In genomic region chr4:136830272-136830823, GRCm38 (mm10) we compare ENCODE assay signal across 11 mouse cellular contexts. TPM values are rescaled to one million over a fixed set of nuclear protein-coding genes. Genes with fewer than 3 reads are reported as not detected.
DNase-seq lines count a peak whose midpoint lies in the region; ATAC-seq and TF ChIP-seq lines count a peak whose summit lies in the region.
"Had no signal": no experiment of that assay in that cellular context is flagged by ENCODE, and none has a peak within 500 bp of the region (broad histone marks: within the 10 kb centered on the region; RNA-seq: fewer than 3 reads in every experiment).

No protein-coding gene starts in this region.

- no peak for TF ChIP-seq CTCF in kidney, postnatal 0 days (IDR thresholded peaks at IDR 0.05; ENCODE audit: low read depth)
- no peak for TF ChIP-seq CTCF in midbrain, postnatal 0 days (IDR thresholded peaks at IDR 0.05)

- peaks cover 25% of the 10 kb centered on the region for H3K4me1 ChIP-seq in kidney, postnatal 0 days (replicated peaks; ENCODE audit: insufficient read depth, low read length)
- H3K4me1 ChIP-seq in intestine, embryonic 14.5 days (replicated peaks; ENCODE audit: control insufficient read depth, insufficient read depth, low read length): peaks cover 58% of the 10 kb centered on the region
- peaks cover 24% of the 10 kb centered on the region for H3K4me1 ChIP-seq in midbrain, postnatal 0 days (ENCODE audit: insufficient read depth, low read length)

- no peak for ATAC-seq in kidney, postnatal 0 days (replicated peaks; ENCODE audit: low FRiP score, low read depth)
- ATAC-seq in intestine, embryonic 14.5 days (replicated peaks; ENCODE audit: low FRiP score, low TSS enrichment, low read depth): 0 out of 2 replicates have a peak, but pooled peaks have one; percentile 10
- no peak for ATAC-seq in midbrain, postnatal 0 days (ENCODE audit: low FRiP score)

- no peaks in the 10 kb centered on the region for H3K9me3 ChIP-seq in kidney, postnatal 0 days (replicated peaks; ENCODE audit: low read length)
- H3K9me3 ChIP-seq in intestine, embryonic 14.5 days (ENCODE audit: control insufficient read depth, low read length): no peaks in the 10 kb centered on the region
- no peaks in the 10 kb centered on the region for H3K9me3 ChIP-seq in midbrain, postnatal 0 days (ENCODE audit: low read length)
- H3K9me3 ChIP-seq: liver, embryonic 15.5 days had no signal

- H3K27ac ChIP-seq in kidney, postnatal 0 days: no peak overlapping the region
- H3K27ac ChIP-seq in intestine, embryonic 14.5 days (ENCODE audit: low read depth): no peak overlapping the region
- H3K27ac ChIP-seq in midbrain, postnatal 0 days (ENCODE audit: low read depth, low read length): no peak overlapping the region
- H3K27ac ChIP-seq: liver, embryonic 15.5 days had no signal

- DNase-seq in kidney, postnatal 0 days (ENCODE audit: low spot score): no peak
- DNase-seq in kidney, adult 11 months: no peak
- peak; percentile 69 for DNase-seq in embryo, embryonic 10.5 days (ENCODE audit: low spot score)
- no peak for DNase-seq in intestine, embryonic 14.5 days (ENCODE audit: low spot score)
- no peak for DNase-seq in midbrain, postnatal 0 days (ENCODE audit: low spot score)
- no peak for DNase-seq in left cerebral cortex, postnatal 4 days
- no peak for DNase-seq in spleen, postnatal 36 days (ENCODE audit: low spot score in 2 of 2)
- DNase-seq: heart, adult 18-20 months; right cerebral cortex, adult 18-20 months had no signal

- H3K9ac ChIP-seq in kidney, postnatal 0 days (ENCODE audit: low read depth, low read length): 0 out of 2 replicates have a peak overlapping the region, but pooled peaks have one; percentile 4
- H3K9ac ChIP-seq in intestine, embryonic 14.5 days (ENCODE audit: low read length): no peak overlapping the region
- H3K9ac ChIP-seq in midbrain, postnatal 0 days (replicated peaks; ENCODE audit: low read length, poor library complexity, severe bottlenecking): no peak overlapping the region
- H3K9ac ChIP-seq: liver, embryonic 15.5 days had no signal

- H3K4me3 ChIP-seq in kidney, postnatal 0 days (replicated peaks; ENCODE audit: low read depth, low read length): no peak overlapping the region
- no peak overlapping the region for H3K4me3 ChIP-seq in intestine, embryonic 14.5 days (ENCODE audit: low read depth, low read length)
- H3K4me3 ChIP-seq in midbrain, postnatal 0 days (ENCODE audit: low read depth, low read length): no peak overlapping the region
- H3K4me3 ChIP-seq: liver, embryonic 15.5 days had no signal

- 57% methylated on average over 9 of the region's 9 CpGs for WGBS in kidney, postnatal 0 days
- WGBS in intestine, embryonic 14.5 days: 48% methylated on average over 9 of the region's 9 CpGs
- WGBS in midbrain, postnatal 0 days: 58% methylated on average over 9 of the region's 9 CpGs

- no peak overlapping the region for H3K4me2 ChIP-seq in kidney, postnatal 0 days (ENCODE audit: low read length)
- no peak overlapping the region for H3K4me2 ChIP-seq in intestine, embryonic 14.5 days (ENCODE audit: low read length)
- peak overlapping the region; percentile 3; the same call in 1 of the 2 replicates for H3K4me2 ChIP-seq in midbrain, postnatal 0 days (ENCODE audit: low read depth, low read length, poor library complexity, severe bottlenecking)
- H3K4me2 ChIP-seq: liver, embryonic 15.5 days had no signal

- no peaks in the 10 kb centered on the region for H3K36me3 ChIP-seq in kidney, postnatal 0 days (ENCODE audit: insufficient read depth, low read length)
- H3K36me3 ChIP-seq in intestine, embryonic 14.5 days (ENCODE audit: control insufficient read depth, insufficient read depth, low read length): no peaks in the 10 kb centered on the region
- no peaks in the 10 kb centered on the region for H3K36me3 ChIP-seq in midbrain, postnatal 0 days (ENCODE audit: insufficient read depth, low read length)
- H3K36me3 ChIP-seq: liver, embryonic 15.5 days had no signal

- intact Hi-C loops in left cerebral cortex, postnatal 4 days (cut with DNase I): no loop called here

- H3K27me3 ChIP-seq in kidney, postnatal 0 days (ENCODE audit: insufficient read depth, low read length): no peaks in the 10 kb centered on the region
- H3K27me3 ChIP-seq in intestine, embryonic 14.5 days (replicated peaks; ENCODE audit: control insufficient read depth, insufficient read depth, low read length): no peaks in the 10 kb centered on the region
- no peaks in the 10 kb centered on the region for H3K27me3 ChIP-seq in midbrain, postnatal 0 days (ENCODE audit: insufficient read depth, low read length)

RNA-seq across cellular contexts. Expression of gene Ephb2, which starts 5.4 kb away (rescaled TPM):
- polyA plus RNA-seq in kidney, postnatal 0 days (2015; fragmentation: Nextera tagmentation; extraction: Ambion mirVana): 4.5 and 4.6 TPM in 2 replicates
- polyA plus RNA-seq in intestine, embryonic 14.5 days (2014; fragmentation: Nextera tagmentation; extraction: Ambion mirVana): 8.8 and 11.4 TPM in 2 replicates
- 149 and 202 TPM in 2 replicates for total RNA-seq in midbrain, postnatal 0 days (2014; rRNA removed)
- polyA plus RNA-seq in midbrain, postnatal 0 days (2015; fragmentation: Nextera tagmentation; extraction: Ambion mirVana): 13.6 and 15.6 TPM in 2 replicates
- total RNA-seq in left cerebral cortex, postnatal 4 days (2021): 10 to 100 TPM; 73.6 to 75.3 TPM

RNA-seq across cellular contexts. Expression of gene C1qb, which starts 55.6 kb away (rescaled TPM):
- 54.4 and 69.0 TPM in 2 replicates for polyA plus RNA-seq in kidney, postnatal 0 days (2015; fragmentation: Nextera tagmentation; extraction: Ambion mirVana)
- polyA plus RNA-seq in intestine, embryonic 14.5 days (2014; fragmentation: Nextera tagmentation; extraction: Ambion mirVana): 62.3 and 62.8 TPM in 2 replicates
- total RNA-seq in midbrain, postnatal 0 days (2014; rRNA removed): 60.0 and 71.3 TPM in 2 replicates
- 64.3 and 72.3 TPM in 2 replicates for polyA plus RNA-seq in midbrain, postnatal 0 days (2015; fragmentation: Nextera tagmentation; extraction: Ambion mirVana)
- 10 to 100 TPM; 15.3 to 17.2 TPM for total RNA-seq in left cerebral cortex, postnatal 4 days (2021)
- total RNA-seq: MEL had no signal
